Mouse (Mus musculus) E14TG2a.4 (cell line): ENCODE measurements around the gene Lmna.

Source experiments
- CTCF ChIP-seq: conservative IDR thresholded peaks from 2 replicates; pipeline ENCODE4 v1.5.1; 2014; ENCODE audit warnings: low read length
- NANOG ChIP-seq: IDR thresholded peaks from 2 replicates; pipeline ENCODE4 v1.6.1; 2014; ENCODE audit warnings: borderline replicate concordance, low read length, mixed read lengths
- POU5F1 ChIP-seq: IDR thresholded peaks from 2 replicates; pipeline ENCODE4 v1.6.1; 2014; ENCODE audit warnings: low read length, borderline replicate concordance

DNA sequence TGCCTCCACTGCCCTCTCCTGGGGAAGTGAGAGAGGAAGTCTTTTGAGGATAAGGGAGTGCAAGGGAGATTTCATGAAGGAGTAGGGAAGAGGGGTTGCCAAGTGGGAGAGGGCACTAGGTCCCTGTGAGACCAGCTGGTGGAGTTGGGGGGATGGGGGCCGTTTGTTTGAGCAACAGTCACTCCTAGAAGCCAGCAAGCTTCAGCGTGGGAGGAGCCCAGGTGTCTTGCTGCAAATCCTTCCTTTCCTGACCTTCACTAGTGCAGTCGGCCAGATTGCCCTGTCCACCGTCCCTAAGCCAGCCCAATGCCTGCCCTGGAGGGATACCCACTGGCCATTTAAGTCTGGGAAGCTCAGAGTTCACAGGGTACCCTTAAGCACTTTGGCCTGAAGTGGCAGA is 1.8 kb upstream of the Lmna start:
- TF ChIP-seq CTCF (no peak), NANOG (no peak), POU5F1 (no peak)
